Mouse (Mus musculus) neural tube, embryonic 15.5 days (tissue): ENCODE measurements around the gene Nxnl1. TPM values are rescaled to one million over a fixed set of nuclear protein-coding genes. Genes with fewer than 3 reads are reported as not detected.

Source experiments
- ATAC-seq: fragments of 200-750 bp; cut with Nextera tagmentation; 2 replicates; pipeline ENCODE4 v1.8.0; 2017; ENCODE audit warnings: mild to moderate bottlenecking, moderate TSS enrichment, moderate library complexity; ENCODE audit not compliant: low FRiP score
- H3K27ac ChIP-seq: fragments of 300-500 bp; sonication (generic); replicated peaks from 2 replicates; pipeline ENCODE4 v1.5.1; 2015; ENCODE audit warnings: mild to moderate bottlenecking, inconsistent platforms
- H3K27me3 ChIP-seq: fragments of 300-500 bp; sonication (generic); replicated peaks from 2 replicates; pipeline ENCODE4 v1.6.1; 2015; ENCODE audit warnings: inconsistent platforms
- H3K36me3 ChIP-seq: fragments of 300-500 bp; sonication (generic); 2 replicates; pipeline ENCODE4 v1.6.1; 2015; ENCODE audit warnings: inconsistent platforms
- H3K4me1 ChIP-seq: fragments of 300-500 bp; sonication (generic); 2 replicates; pipeline ENCODE4 v1.6.1; 2015; ENCODE audit warnings: inconsistent platforms
- H3K4me2 ChIP-seq: fragments of 300-500 bp; sonication (generic); 2 replicates; pipeline ENCODE4 v1.6.1; 2015; ENCODE audit warnings: inconsistent platforms, mild to moderate bottlenecking, moderate library complexity
- H3K4me3 ChIP-seq: fragments of 300-500 bp; sonication (generic); replicated peaks from 2 replicates; pipeline ENCODE4 v1.5.1; 2015; ENCODE audit warnings: mild to moderate bottlenecking, inconsistent platforms
- H3K9ac ChIP-seq: fragments of 300-500 bp; sonication (generic); replicated peaks from 2 replicates; pipeline ENCODE4 v1.6.1; 2015; ENCODE audit warnings: mild to moderate bottlenecking, inconsistent platforms
- H3K9me3 ChIP-seq: fragments of 300-500 bp; sonication (generic); replicated peaks from 2 replicates; pipeline ENCODE4 v1.6.1; 2016; ENCODE audit warnings: inconsistent platforms
- WGBS: fragments of 180-500 bp; shearing (Covaris S2); methylation state at CpG from one replicate; pipeline ENCODE4 v1.1.7; 2015; ENCODE audit warnings: mixed read lengths; 5-methylcytosine and 5-hydroxymethylcytosine counted together
- polyA plus RNA-seq: library from polyadenylated mRNA; unstranded; fragments of >200 nt; fragmentation: Nextera tagmentation; extraction: Ambion mirVana; gene quantifications from 2 replicates; pipeline ENCODE4 v1.2.1, GENCODE M21; 2015

Nxnl1 gene
- 0.15 TPM in 1 of 2 replicates, not detected in the other for polyA plus RNA-seq

- H3K4me3 ChIP-seq: no peak within 1 kb of the TSS
- H3K9me3 ChIP-seq: no peaks in the 10 kb centered on the region
- H3K36me3 ChIP-seq: no peaks in the 10 kb centered on the region
- WGBS: 72% methylated on average over 3 of the region's 3 CpGs
- no peak within 1 kb of the TSS for H3K27ac ChIP-seq
- no peak for ATAC-seq
- H3K4me2 ChIP-seq: no peak within 1 kb of the TSS
- H3K9ac ChIP-seq: no peak within 1 kb of the TSS
- peaks cover 34% of the 10 kb centered on the region for H3K4me1 ChIP-seq
- peaks cover 44% of the 10 kb centered on the region for H3K27me3 ChIP-seq
These were observed at the start of gene Nxnl1 for GRCm38 (mm10) chr8:71566501-71566900. Gene Nxnl1 (minus strand): TSS chr8:71566601.

GRCm38 (mm10) chr8:71613418-71613817 lies 47.0 kb upstream of the Nxnl1 start:
- Histone ChIP-seq H3K27ac (no peak overlapping the region), H3K36me3 (peaks cover 49% of the 10 kb centered on the region)

GRCm38 (mm10) chr8:71612141-71612540 lies 45.7 kb upstream of the Nxnl1 start:
- H3K27ac ChIP-seq: no peak overlapping the region
- ATAC-seq: no peak
- H3K4me2 ChIP-seq: peak overlapping the region; percentile 82
- H3K36me3 ChIP-seq: peaks cover 37% of the 10 kb centered on the region
- H3K9me3 ChIP-seq: no peaks in the 10 kb centered on the region
- 46% methylated on average over 5 of the region's 5 CpGs for WGBS
- peak overlapping the region; percentile 93 for H3K9ac ChIP-seq
- peaks cover 16% of the 10 kb centered on the region for H3K4me1 ChIP-seq
- H3K4me3 ChIP-seq: peak overlapping the region; percentile 89
- H3K27me3 ChIP-seq: no peaks in the 10 kb centered on the region

More at GRCm38 (mm10) chr8:71613418-71613817, 47.0 kb upstream of the Nxnl1 start:
- WGBS: 77% methylated on average over 4 of the region's 4 CpGs
- H3K4me1 ChIP-seq: peaks cover 16% of the 10 kb centered on the region
- H3K4me2 ChIP-seq: no peak overlapping the region
- no peak overlapping the region for H3K4me3 ChIP-seq
- H3K9me3 ChIP-seq: no peaks in the 10 kb centered on the region
- no peaks in the 10 kb centered on the region for H3K27me3 ChIP-seq
- no peak overlapping the region for H3K9ac ChIP-seq
- no peak for ATAC-seq

GRCm38 (mm10) chr8:71610822-71611651 lies 44.6 kb upstream of the Nxnl1 start, which contains the start of gene Colgalt1:
Gene Colgalt1 (plus strand): TSS chr8:71610998.
- Histone ChIP-seq H3K27me3 (no peaks in the 10 kb centered on the region), H3K4me3 (peak within 1 kb of the TSS; percentile 89), H3K9me3 (no peaks in the 10 kb centered on the region), H3K4me2 (peak within 1 kb of the TSS; percentile 82), H3K36me3 (peaks cover 33% of the 10 kb centered on the region), H3K4me1 (peaks cover 16% of the 10 kb centered on the region), H3K27ac (peak within 1 kb of the TSS; percentile 95), H3K9ac (peak within 1 kb of the TSS; percentile 93)
- under 1% methylated on average over 81 of the region's 82 CpGs for WGBS
- peak; percentile 98 for ATAC-seq

GRCm38 (mm10) chr8:71604021-71604420 lies 37.6 kb upstream of the Nxnl1 start:
- ATAC-seq: no peak
- no peak overlapping the region for H3K4me3 ChIP-seq
- no peaks in the 10 kb centered on the region for H3K9me3 ChIP-seq
- WGBS: 52% methylated on average over 7 of the region's 7 CpGs
- no peak overlapping the region for H3K27ac ChIP-seq
- peaks cover 12% of the 10 kb centered on the region for H3K36me3 ChIP-seq
- H3K9ac ChIP-seq: no peak overlapping the region
- H3K4me2 ChIP-seq: no peak overlapping the region
- H3K4me1 ChIP-seq: peaks cover 16% of the 10 kb centered on the region
- H3K27me3 ChIP-seq: peaks cover 44% of the 10 kb centered on the region

GRCm38 (mm10) chr8:71602666-71603334 lies 36.4 kb upstream of the Nxnl1 start:
- peak overlapping the region; percentile 43 for H3K9ac ChIP-seq
- ATAC-seq: peak; percentile 83
- peaks cover 16% of the 10 kb centered on the region for H3K4me1 ChIP-seq
- peaks cover 44% of the 10 kb centered on the region for H3K27me3 ChIP-seq
- H3K4me3 ChIP-seq: peak overlapping the region; percentile 42
- H3K9me3 ChIP-seq: no peaks in the 10 kb centered on the region
- H3K36me3 ChIP-seq: peaks cover 14% of the 10 kb centered on the region
- 3% methylated on average over 32 of the region's 32 CpGs for WGBS
- H3K27ac ChIP-seq: peak overlapping the region; percentile 71
- peak overlapping the region; percentile 60 for H3K4me2 ChIP-seq

- H3K27ac ChIP-seq: peak overlapping the region; percentile 71
- peak overlapping the region; percentile 43 for H3K9ac ChIP-seq
- H3K4me3 ChIP-seq: peak overlapping the region; percentile 42
- 3% methylated on average over 65 of the region's 65 CpGs for WGBS
- peak; percentile 71 for ATAC-seq
- no peaks in the 10 kb centered on the region for H3K9me3 ChIP-seq
- peak overlapping the region; percentile 60 for H3K4me2 ChIP-seq
- peaks cover 14% of the 10 kb centered on the region for H3K36me3 ChIP-seq
- H3K27me3 ChIP-seq: peaks cover 44% of the 10 kb centered on the region
- peaks cover 16% of the 10 kb centered on the region for H3K4me1 ChIP-seq
These were observed 35.7 kb upstream of the Nxnl1 start for GRCm38 (mm10) chr8:71601939-71602665.

- 94% methylated on average over 5 of the region's 5 CpGs for WGBS
These were observed 32.4 kb upstream of the Nxnl1 start for GRCm38 (mm10) chr8:71598841-71599240.

GRCm38 (mm10) chr8:71598375-71598774 lies 32.0 kb upstream of the Nxnl1 start:
- no peak for ATAC-seq
- H3K36me3 ChIP-seq: peaks cover 6% of the 10 kb centered on the region
- H3K27ac ChIP-seq: no peak overlapping the region
- no peak overlapping the region for H3K9ac ChIP-seq
- peaks cover 35% of the 10 kb centered on the region for H3K27me3 ChIP-seq
- H3K4me2 ChIP-seq: no peak overlapping the region
- peaks cover 39% of the 10 kb centered on the region for H3K4me1 ChIP-seq
- no peak overlapping the region for H3K4me3 ChIP-seq
- no peaks in the 10 kb centered on the region for H3K9me3 ChIP-seq

More at GRCm38 (mm10) chr8:71598841-71599240, 32.4 kb upstream of the Nxnl1 start:
- Histone ChIP-seq H3K4me1 (peaks cover 35% of the 10 kb centered on the region), H3K27ac (no peak overlapping the region), H3K9ac (no peak overlapping the region), H3K4me3 (no peak overlapping the region), H3K4me2 (no peak overlapping the region), H3K36me3 (peaks cover 6% of the 10 kb centered on the region), H3K9me3 (no peaks in the 10 kb centered on the region), H3K27me3 (peaks cover 40% of the 10 kb centered on the region)
- ATAC-seq: no peak

GRCm38 (mm10) chr8:71597451-71597850 lies 31.1 kb upstream of the Nxnl1 start, which contains the start of gene Fam129c:
Gene Fam129c (plus strand): TSS chr8:71597648.
- 66% methylated on average over 3 of the region's 3 CpGs for WGBS
- Histone ChIP-seq H3K27ac (no peak within 1 kb of the TSS), H3K4me3 (no peak within 1 kb of the TSS), H3K27me3 (peaks cover 26% of the 10 kb centered on the region), H3K4me2 (no peak within 1 kb of the TSS), H3K36me3 (peaks cover 6% of the 10 kb centered on the region), H3K9ac (no peak within 1 kb of the TSS), H3K4me1 (peaks cover 39% of the 10 kb centered on the region), H3K9me3 (no peaks in the 10 kb centered on the region)
- ATAC-seq: no peak

GRCm38 (mm10) chr8:71596798-71597197 lies 30.4 kb upstream of the Nxnl1 start:
- Histone ChIP-seq H3K4me3 (no peak overlapping the region), H3K36me3 (peaks cover 6% of the 10 kb centered on the region), H3K27me3 (peaks cover 20% of the 10 kb centered on the region), H3K9ac (no peak overlapping the region), H3K4me1 (peaks cover 33% of the 10 kb centered on the region), H3K9me3 (no peaks in the 10 kb centered on the region), H3K27ac (no peak overlapping the region), H3K4me2 (no peak overlapping the region)
- WGBS: 83% methylated on average over 4 of the region's 4 CpGs
- ATAC-seq: no peak
